Mouse (Mus musculus): ENCODE results near the gene Ddx42. TPM values are rescaled to one million over a fixed set of nuclear protein-coding genes. Genes with fewer than 3 reads are reported as not detected.

Gene Ddx42
- polyA plus RNA-seq, 1 experiment: 22.0 TPM

DNA sequence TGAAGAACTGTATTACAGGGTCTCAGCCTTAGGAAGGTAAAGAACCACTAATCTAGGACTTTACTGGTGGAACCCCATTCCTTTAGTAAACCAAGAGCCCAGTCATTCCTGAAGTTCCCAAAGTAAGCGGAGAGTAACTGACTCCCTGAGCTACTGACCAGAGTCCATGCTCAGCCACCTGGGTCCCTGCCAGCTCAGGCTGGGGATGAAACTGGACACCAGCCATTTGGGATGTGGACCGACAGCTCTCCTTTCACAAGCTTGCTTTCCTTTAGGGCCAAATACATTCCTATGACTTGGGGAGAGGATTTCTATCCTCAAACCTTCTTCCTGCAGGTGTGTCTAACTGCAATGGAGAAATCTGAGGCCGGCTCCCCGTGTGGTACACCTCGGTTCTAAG is 42.4 kb upstream of the Ddx42 start:
- no peaks in the 10 kb centered on the region for H3K27me3 ChIP-seq (ENCODE audit: control insufficient read depth, insufficient read depth, insufficient read length)
- TF ChIP-seq POLR2AphosphoS2 (IDR thresholded peaks at IDR 0.05; ENCODE audit: insufficient read length, low read depth): no peak
- no peak for TF ChIP-seq CEBPB (IDR thresholded peaks at IDR 0.05; ENCODE audit: insufficient read depth, poor library complexity, severe bottlenecking)
- no peak for TF ChIP-seq MAX (IDR thresholded peaks at IDR 0.05; ENCODE audit: low read depth)
- no peak for TF ChIP-seq MYOD1 (IDR thresholded peaks at IDR 0.05; ENCODE audit: control insufficient read depth in 1 of 3, insufficient read length in 2 of 3, low read depth in 2 of 3)
- no peak for TF ChIP-seq TCF3 (IDR thresholded peaks at IDR 0.05; ENCODE audit: insufficient read length, low read depth)
- TF ChIP-seq E2F4 (IDR thresholded peaks at IDR 0.05; ENCODE audit: insufficient read depth): no peak
- TF ChIP-seq MYOG (IDR thresholded peaks at IDR 0.05; ENCODE audit: control insufficient read depth in 1 of 3, insufficient read depth in 1 of 3, insufficient read length in 2 of 3, low read depth in 2 of 3): no peak
- no peak for TF ChIP-seq USF1 (IDR thresholded peaks at IDR 0.05; ENCODE audit: low read depth)
- no peak for TF ChIP-seq SRF (IDR thresholded peaks at IDR 0.05; ENCODE audit: control insufficient read depth, insufficient read length, low read depth)
- no peak for TF ChIP-seq POLR2A (IDR thresholded peaks at IDR 0.05; ENCODE audit: insufficient read length, low read depth)
- H3K4me2 ChIP-seq (ENCODE audit: low read depth): no peak overlapping the region
- H3K4me3 ChIP-seq: no peak overlapping the region
- H3ac ChIP-seq (ENCODE audit: control insufficient read depth, insufficient read length): no peak overlapping the region
- no peaks in the 10 kb centered on the region for H3K36me3 ChIP-seq (ENCODE audit: control insufficient read depth, insufficient read depth)
- H3K79me2 ChIP-seq (ENCODE audit: control insufficient read depth, insufficient read depth): no peaks in the 10 kb centered on the region

DNA sequence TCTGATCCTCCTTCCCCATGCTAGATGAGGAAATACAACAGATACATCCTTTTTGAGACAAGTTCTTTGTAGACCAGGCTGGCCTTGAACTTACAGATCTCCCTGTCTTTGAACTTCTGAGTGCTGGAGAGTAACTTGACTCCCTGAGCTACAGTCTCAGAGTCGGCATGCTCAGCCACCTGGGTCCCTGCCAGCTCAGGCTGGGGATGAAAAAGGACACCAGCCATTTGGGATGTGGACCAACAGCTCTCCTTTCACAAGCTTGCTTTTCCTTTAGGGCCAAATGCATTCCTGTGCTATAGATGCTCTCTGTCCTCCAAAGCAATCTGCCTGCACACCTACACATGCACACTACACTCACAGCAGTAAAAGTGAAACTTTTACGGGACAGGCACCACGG is 41.6 kb upstream of the Ddx42 start:
- no peak overlapping the region for H3K4me3 ChIP-seq
- TF ChIP-seq TCF3 (IDR thresholded peaks at IDR 0.05; ENCODE audit: insufficient read length, low read depth): no peak
- TF ChIP-seq REST (IDR thresholded peaks at IDR 0.05; ENCODE audit: insufficient read depth, insufficient read length): no peak
- TF ChIP-seq MYOG (IDR thresholded peaks at IDR 0.05; ENCODE audit: control insufficient read depth in 1 of 3, insufficient read depth in 1 of 3, insufficient read length in 2 of 3, low read depth in 2 of 3): no peak
- TF ChIP-seq POLR2A (IDR thresholded peaks at IDR 0.05; ENCODE audit: insufficient read length, low read depth): no peak
- TF ChIP-seq SRF (IDR thresholded peaks at IDR 0.05; ENCODE audit: control insufficient read depth, insufficient read length, low read depth): no peak
- no peak for TF ChIP-seq CEBPB (IDR thresholded peaks at IDR 0.05; ENCODE audit: insufficient read depth, poor library complexity, severe bottlenecking)
- TF ChIP-seq MYOD1 (IDR thresholded peaks at IDR 0.05; ENCODE audit: control insufficient read depth in 1 of 3, insufficient read length in 2 of 3, low read depth in 2 of 3): no peak
- no peak for TF ChIP-seq POLR2AphosphoS2 (IDR thresholded peaks at IDR 0.05; ENCODE audit: insufficient read length, low read depth)
- no peak for TF ChIP-seq USF1 (IDR thresholded peaks at IDR 0.05; ENCODE audit: low read depth)
- no peak for TF ChIP-seq E2F4 (IDR thresholded peaks at IDR 0.05; ENCODE audit: insufficient read depth)
- TF ChIP-seq TCF12 (IDR thresholded peaks at IDR 0.05; ENCODE audit: insufficient read depth, poor library complexity, severe bottlenecking): no peak
- TF ChIP-seq MAX (IDR thresholded peaks at IDR 0.05; ENCODE audit: low read depth): no peak
- H3K4me2 ChIP-seq (ENCODE audit: low read depth): no peak overlapping the region
- H3ac ChIP-seq (ENCODE audit: control insufficient read depth, insufficient read length): no peak overlapping the region
- H3K27me3 ChIP-seq (ENCODE audit: control insufficient read depth, insufficient read depth, insufficient read length): no peaks in the 10 kb centered on the region
- no peaks in the 10 kb centered on the region for H3K79me2 ChIP-seq (ENCODE audit: control insufficient read depth, insufficient read depth)
- H3K36me3 ChIP-seq (ENCODE audit: control insufficient read depth, insufficient read depth): no peaks in the 10 kb centered on the region

DNA sequence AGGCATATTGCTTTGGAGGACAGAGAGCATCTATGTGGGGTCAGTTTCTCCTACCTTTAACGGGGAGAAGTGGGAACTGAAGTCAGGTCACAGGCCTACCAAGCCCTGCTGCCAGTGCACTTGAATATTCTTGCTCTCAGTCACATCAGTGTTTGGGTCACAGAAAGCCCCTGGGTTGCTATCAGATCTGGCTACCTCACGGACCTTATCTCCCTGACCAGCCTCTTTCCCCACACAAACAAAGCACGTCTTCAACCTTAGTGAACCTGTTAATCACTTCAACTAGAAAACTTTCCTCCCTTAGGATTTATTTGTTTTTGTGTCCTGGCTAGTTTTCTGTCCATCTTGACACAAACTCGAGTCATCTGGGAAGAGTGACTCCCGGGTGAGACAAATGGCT is 40.4 kb upstream of the Ddx42 start:
- no peak overlapping the region for H3K4me3 ChIP-seq
- TF ChIP-seq POLR2AphosphoS2 (IDR thresholded peaks at IDR 0.05; ENCODE audit: insufficient read length, low read depth) (no peak), TCF3 (IDR thresholded peaks at IDR 0.05; ENCODE audit: insufficient read length, low read depth) (no peak), MYOG (IDR thresholded peaks at IDR 0.05; ENCODE audit: control insufficient read depth in 1 of 3, insufficient read depth in 1 of 3, insufficient read length in 2 of 3, low read depth in 2 of 3) (no peak), USF1 (IDR thresholded peaks at IDR 0.05; ENCODE audit: low read depth) (no peak)
- H3K79me2 ChIP-seq (ENCODE audit: control insufficient read depth, insufficient read depth): no peaks in the 10 kb centered on the region
- no peak overlapping the region for H3ac ChIP-seq (ENCODE audit: control insufficient read depth, insufficient read length)
- H3K27me3 ChIP-seq (ENCODE audit: control insufficient read depth, insufficient read depth, insufficient read length): no peaks in the 10 kb centered on the region
- H3K4me2 ChIP-seq (ENCODE audit: low read depth): no peak overlapping the region
- no peaks in the 10 kb centered on the region for H3K36me3 ChIP-seq (ENCODE audit: control insufficient read depth, insufficient read depth)

GRCm38 (mm10) chr11:106178036-106178782 is 38.5 kb upstream of the Ddx42 start:
- Histone ChIP-seq H3K27me3 (ENCODE audit: control insufficient read depth, insufficient read depth, insufficient read length) (no peaks in the 10 kb centered on the region), H3ac (ENCODE audit: control insufficient read depth, insufficient read length) (no peak overlapping the region), H3K4me2 (ENCODE audit: low read depth) (no peak overlapping the region), H3K4me3 (no peak overlapping the region), H3K36me3 (ENCODE audit: control insufficient read depth, insufficient read depth) (no peaks in the 10 kb centered on the region), H3K79me2 (ENCODE audit: control insufficient read depth, insufficient read depth) (no peaks in the 10 kb centered on the region)
- TF ChIP-seq USF1 (IDR thresholded peaks at IDR 0.05; ENCODE audit: low read depth) (no peak), POLR2A (IDR thresholded peaks at IDR 0.05; ENCODE audit: insufficient read length, low read depth) (no peak), MAX (IDR thresholded peaks at IDR 0.05; ENCODE audit: low read depth) (no peak), MYOD1 (IDR thresholded peaks at IDR 0.05; ENCODE audit: control insufficient read depth in 1 of 3, insufficient read length in 2 of 3, low read depth in 2 of 3) (no peak), CEBPB (IDR thresholded peaks at IDR 0.05; ENCODE audit: insufficient read depth, poor library complexity, severe bottlenecking) (no peak), REST (IDR thresholded peaks at IDR 0.05; ENCODE audit: insufficient read depth, insufficient read length) (no peak), POLR2AphosphoS2 (IDR thresholded peaks at IDR 0.05; ENCODE audit: insufficient read length, low read depth) (no peak), SRF (IDR thresholded peaks at IDR 0.05; ENCODE audit: control insufficient read depth, insufficient read length, low read depth) (no peak), MYOG (IDR thresholded peaks at IDR 0.05; ENCODE audit: control insufficient read depth in 1 of 3, insufficient read depth in 1 of 3, insufficient read length in 2 of 3, low read depth in 2 of 3) (no peak), TCF12 (IDR thresholded peaks at IDR 0.05; ENCODE audit: insufficient read depth, poor library complexity, severe bottlenecking) (no peak), E2F4 (IDR thresholded peaks at IDR 0.05; ENCODE audit: insufficient read depth) (no peak), TCF3 (IDR thresholded peaks at IDR 0.05; ENCODE audit: insufficient read length, low read depth) (no peak)
